Mouse (Mus musculus): Measurements from ENCODE around the gene Dgkg.

Gene Dgkg

GRCm38 (mm10) chr16:22493396-22493795 is 163.6 kb downstream of the Dgkg start:
- DNase-seq, result no peak

DNA sequence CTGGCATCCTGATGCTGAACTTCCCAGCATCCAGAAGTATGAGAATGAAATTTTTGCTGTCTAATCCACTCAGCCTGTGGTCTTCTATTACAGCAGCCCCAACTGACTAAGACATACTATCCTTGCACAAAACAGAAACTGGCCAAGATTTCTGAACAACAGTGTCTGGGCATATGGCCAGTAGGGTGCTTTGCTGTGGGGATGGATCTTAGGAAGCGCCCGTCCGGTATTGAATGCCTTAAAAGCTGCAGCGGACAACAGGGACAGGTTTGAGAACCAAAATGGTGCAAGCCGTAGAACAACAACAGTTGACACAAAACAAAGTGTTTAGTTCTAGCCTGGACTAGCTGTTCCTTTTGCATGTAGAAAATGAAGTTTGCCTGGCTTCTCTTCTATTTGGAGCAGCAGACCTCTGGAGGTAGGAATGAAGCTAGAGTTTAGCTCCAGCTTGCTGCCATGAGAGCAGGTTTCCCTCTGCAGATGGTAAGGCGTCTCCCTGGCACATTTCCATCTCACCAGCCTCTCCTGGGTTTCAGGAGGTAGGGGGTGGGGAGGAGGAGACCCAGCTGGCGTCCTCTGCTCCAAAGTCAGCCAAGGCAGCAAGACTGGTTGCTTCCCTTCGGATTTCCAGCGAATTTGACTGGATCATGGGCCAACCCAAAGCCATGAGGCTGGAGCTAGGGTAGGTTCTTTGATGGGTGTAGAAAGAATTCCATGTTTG is 165.4 kb downstream of the Dgkg start:
- DNase-seq, result no peak

DNA sequence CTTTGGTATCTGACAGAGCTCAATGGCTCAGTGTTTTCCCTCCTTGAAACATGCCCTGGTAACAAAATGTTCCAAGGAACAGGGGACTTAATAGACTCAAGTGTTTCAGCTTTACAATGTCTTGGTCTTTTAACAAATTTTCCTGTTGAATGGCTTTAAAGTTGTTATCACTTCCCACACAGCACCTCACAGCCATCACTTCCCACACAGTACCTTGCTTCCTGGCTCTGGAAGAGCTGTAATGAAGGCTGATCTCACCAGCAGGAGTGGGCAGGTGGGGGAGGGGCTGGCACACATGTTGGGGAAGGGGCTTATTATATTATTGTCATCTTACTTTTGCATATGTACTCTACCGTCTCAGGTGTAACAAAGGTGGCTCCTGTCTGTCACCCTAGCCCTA is 173.1 kb downstream of the Dgkg start:
- DNase-seq, result no peak

GRCm38 (mm10) chr16:22479322-22479721 is 177.7 kb downstream of the Dgkg start:
- DNase-seq, result no peak

DNA sequence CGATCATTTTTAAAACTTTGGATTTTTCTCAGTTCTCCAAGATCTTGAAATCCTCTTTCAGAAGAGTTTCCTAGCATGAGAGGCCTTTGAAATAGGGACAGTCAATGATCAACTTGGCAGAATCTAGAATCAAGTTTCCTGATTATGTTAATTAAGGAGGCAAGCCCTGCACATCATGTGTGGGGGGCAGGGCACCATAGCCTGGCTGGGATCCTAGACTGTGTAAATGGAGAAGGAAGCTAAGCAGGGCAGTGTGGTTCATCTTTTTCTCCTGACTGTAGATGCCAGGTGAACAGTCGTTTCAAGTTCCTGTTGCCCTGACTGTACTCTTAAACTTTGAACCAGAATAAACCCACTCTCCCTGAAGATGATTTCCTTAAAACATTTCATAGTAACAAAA is 185.3 kb downstream of the Dgkg start:
- DNase-seq, result no peak

- DNase-seq, result no peak
These were observed 187.6 kb downstream of the Dgkg start for GRCm38 (mm10) chr16:22469385-22469784.

DNA sequence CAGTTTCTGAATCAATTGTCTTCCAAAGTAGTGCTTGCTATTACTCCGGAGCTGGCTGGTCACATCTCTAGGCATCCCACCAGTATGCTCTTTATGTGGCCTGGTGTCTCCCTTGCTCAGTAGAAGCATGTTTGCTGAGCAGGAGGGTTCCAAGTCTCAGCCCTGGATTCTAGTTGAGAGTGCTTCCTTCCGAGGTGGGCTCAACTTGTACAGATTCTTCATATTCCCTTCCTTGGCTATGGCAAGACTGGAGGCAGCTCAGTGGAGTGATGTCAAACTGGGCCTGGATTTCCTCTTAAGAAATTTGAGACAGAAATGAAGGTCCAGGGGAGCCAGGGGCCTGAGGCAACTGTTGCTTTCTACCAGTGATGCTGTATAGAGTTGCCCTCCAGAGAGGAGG is 189.9 kb downstream of the Dgkg start:
- DNase-seq, result no peak

DNA sequence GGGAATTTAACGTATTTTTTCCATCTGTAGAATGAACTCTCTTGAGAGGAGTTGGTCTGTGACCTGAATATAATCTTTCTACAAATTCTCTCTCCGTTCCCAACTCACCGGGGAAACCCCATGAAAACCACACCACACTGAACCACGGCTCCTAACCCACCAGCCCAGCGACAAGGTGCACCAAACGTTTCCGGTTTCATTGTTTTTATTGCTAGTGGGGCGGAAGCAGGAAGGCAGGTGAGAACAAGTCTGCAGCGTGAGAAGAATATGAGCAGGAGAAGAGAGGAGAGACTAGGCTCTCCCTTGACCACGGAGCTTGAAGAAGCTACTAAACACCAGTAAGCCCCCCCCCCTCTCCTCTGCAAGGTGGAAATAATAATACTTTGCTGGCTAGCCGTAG is 190.6 kb downstream of the Dgkg start:
- DNase-seq, result peak; percentile 58

- DNase-seq, result no peak
These were observed 194.8 kb downstream of the Dgkg start for GRCm38 (mm10) chr16:22462220-22462619.

DNA sequence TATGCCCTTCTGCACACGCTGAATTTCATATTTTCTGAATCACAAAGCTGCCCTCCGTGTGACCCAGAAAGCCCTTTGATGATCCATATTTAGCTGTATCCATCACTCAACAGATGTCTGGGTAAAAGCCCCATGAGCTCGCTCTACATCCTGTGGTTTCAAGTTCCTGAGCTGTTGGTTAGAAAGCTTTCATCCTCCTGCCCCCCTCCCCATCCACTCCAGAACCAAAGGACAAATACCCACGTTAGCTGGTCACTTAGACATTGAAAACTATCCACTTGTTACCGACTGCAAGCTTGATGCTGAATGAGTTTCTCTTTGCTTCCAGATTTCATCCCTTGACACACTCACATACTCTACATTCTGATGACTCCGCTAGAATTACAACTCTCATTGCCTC is 195.3 kb downstream of the Dgkg start:
- DNase-seq, result no peak

DNA sequence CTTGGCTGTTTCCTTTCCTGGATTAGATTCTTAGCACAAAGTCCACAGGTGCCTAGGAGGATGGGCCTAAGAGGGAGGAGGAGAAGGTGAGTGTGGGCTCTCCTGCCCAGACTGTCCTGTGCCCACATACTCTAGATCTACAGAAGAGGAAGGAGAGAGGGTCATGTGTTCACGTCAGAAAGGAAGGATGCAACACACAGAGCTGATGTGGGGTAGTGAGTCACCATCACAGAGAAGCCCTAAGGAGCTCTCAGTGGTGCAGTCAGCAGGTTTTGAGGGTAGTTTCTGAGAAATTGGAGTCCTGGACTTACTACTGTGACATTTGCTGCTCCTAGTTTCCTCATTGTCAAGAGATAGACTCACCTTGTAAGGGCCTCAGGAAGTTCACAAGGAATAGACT is 196.1 kb downstream of the Dgkg start:
- no peak for DNase-seq

DNA sequence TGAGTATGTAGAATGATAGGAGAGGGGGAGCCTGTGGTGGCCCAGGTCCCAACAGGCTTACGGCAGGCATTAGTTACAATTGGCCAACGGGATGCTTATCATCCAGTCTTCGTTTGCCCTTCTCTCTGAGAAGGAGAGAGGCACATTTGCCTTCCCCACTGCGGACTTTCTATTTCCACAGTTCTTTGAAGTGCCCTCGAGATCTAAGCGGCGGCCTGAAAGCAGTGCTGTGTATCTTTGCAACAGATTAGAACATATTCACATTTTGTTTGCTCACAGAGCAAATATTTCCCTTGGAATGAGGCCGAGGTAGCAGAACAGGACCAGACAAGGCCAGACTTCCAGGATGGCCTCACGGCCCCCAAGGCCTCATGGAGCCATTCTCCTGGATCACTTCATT is 204.9 kb downstream of the Dgkg start:
- no peak for DNase-seq

- DNase-seq, result no peak
These were observed 208.9 kb downstream of the Dgkg start for GRCm38 (mm10) chr16:22448093-22448492.

DNA sequence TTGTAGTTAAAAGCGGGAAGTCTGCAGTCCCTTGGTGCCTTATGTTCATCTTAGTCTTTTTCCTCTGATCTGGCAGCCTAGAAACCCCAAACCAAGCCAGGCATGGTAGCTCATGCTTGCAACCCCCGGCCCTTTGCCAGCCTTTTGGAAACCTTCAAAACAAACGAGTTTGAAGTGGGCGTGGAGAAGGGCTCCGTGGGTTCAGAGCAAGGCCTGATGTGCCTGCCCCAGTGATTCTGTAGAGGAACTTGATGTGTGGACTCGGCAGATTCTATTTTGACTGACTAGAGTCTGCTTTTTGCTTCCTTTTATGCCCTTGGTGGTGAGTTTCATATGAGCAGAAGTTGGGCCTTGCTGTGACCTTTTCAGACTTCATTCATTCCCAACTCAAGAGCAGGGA is 212.2 kb downstream of the Dgkg start:
- no peak for DNase-seq

- no peak for DNase-seq
These were observed 214.8 kb downstream of the Dgkg start for GRCm38 (mm10) chr16:22442202-22442601.

DNA sequence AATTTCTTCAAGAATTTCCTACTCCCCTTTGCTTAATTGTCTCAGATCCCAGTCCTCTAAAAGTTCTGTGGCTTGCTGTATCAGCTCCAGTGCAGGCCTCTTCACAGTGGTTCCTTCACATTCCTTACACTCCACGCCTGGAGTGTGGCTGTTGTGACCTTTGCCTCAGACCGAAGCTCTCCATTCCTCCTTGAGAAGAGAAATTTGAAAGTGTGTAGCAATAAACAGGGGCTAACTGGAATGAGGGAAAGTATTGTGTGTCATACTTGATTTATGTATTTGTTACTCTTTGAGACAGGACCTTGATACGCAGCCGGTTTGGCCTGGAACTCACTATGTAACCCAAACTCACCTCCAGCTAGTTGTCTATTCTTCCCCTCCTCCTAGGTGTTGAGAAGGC is 215.7 kb downstream of the Dgkg start:
- no peak for DNase-seq

DNA sequence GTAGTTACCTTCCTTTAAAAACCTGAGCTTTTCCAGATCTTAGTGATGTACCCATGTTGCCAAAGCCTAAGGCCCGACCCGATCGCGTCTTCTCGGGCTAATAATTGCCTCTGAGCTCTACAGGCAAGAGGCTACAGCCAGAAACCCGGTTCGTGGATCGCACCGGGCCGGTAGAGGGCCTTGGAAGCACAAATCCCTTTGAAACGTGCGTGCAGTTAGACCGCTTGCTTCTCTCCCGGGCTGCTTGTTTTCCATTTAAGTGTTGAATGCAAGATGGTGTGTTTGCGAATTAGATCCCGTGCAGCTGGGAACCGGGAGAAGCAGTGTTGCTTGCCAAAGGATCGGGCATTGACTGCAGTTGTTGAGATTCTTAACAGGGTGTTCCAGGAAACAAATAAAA is 216.8 kb downstream of the Dgkg start:
- peak; percentile 39 for DNase-seq

DNA sequence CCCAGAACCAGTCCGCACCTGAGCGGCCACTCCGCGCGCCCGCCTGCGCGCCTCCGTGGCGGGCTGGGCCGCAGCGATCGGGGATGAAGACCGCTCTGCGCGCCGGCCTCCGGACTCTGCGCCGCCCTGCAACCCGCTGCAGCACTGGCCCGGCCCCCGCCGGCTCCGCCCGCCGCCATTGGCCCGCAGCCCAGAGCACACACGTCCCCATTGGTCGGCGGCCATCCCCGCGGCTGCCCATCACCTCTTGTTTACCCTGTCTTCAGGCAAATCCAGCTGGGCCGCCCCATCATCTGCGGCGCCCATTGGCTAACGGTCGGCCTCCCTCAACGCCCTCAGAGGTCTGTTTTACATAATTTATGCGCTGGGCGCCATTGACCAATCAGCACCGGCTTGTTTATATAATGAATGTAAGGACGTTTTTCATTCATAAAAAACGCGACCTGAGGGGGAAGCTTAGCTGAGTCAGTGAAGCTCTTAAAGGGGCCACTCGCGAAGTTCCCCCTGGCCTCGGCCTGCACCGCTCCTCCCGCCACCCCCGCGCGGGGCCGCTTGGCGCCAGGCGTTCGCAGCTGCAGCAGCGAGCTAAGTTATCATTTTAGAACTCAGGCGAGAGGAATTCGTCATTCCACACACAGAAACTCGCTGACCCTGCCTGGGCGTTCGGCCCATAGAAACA is 217.4 kb downstream of the Dgkg start, which contains the start of gene Etv5:
Etv5 (minus strand) TSS at position 221 of the 679 bp plus-strand sequence.
- peak; percentile 95 for DNase-seq

GRCm38 (mm10) chr16:22438441-22439373 is 218.3 kb downstream of the Dgkg start:
- peak; percentile 83 for DNase-seq

- no peak for DNase-seq
These were observed 220.9 kb downstream of the Dgkg start for GRCm38 (mm10) chr16:22436106-22436505.

DNA sequence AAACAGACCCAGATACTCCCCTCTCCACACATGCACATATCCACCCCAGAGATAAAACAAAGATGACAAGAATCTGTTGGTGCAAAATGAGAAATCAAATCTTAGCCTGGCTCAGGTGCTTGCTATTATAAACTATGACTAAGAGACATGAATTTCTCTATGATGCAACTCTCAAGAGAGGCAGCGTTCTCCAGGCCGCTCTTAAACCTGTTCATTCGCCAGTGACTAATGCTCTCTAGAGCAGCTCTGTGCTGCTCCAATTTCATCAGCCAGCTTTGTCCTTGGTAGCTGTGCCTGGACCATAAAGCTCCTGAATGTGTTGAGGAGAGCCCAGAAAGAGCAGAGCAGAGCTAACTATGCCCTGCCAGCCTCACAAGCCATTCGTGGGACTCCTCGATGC is 222.5 kb downstream of the Dgkg start:
- DNase-seq, result no peak

- no peak for DNase-seq
These were observed 223.1 kb downstream of the Dgkg start for GRCm38 (mm10) chr16:22433944-22434343.

GRCm38 (mm10) chr16:22431773-22432172 is 225.2 kb downstream of the Dgkg start:
- DNase-seq, result no peak

DNA sequence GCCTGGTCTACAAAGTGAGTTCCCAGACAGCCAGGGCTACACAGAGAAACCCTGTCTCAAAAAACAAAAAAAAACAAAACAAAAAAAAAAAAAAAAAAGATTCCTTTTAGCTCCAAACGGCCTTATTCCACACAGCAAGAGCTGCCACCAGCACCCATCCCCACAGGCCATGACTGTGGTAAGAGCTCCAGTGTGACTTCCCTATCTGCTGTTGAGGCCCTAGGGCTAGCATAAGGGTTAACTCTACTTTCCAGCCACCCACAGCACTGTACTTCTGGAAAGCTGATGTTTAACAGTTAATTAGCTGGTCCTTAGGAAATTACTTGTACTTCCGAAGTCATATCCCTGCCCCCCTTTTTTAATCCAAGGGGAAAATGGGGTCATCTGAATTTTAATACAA is 225.7 kb downstream of the Dgkg start:
- no peak for DNase-seq
